Mouse (Mus musculus) left cerebral cortex, postnatal 36 days (tissue): ENCODE measurements around the gene Cox5a. TPM values are rescaled to one million over a fixed set of nuclear protein-coding genes. Genes with fewer than 3 reads are reported as not detected.

Experiments
- DNase-seq, 2 experiments: peaks; one replicate each; pipeline ENCODE4 v3.0.0; 2021 to 2022; ENCODE audit warnings: low spot score in 2 of 2, mixed read lengths in 1 of 2
- intact Hi-C: fragments of 180-260 bp; cut with DNase I; formaldehyde crosslinking; loops from one replicate; pipeline ENCODE4 v1.15.1; 2025
- total RNA-seq, 2 experiments: library from RNA; stranded (reverse); gene quantifications; 2 replicates each; pipeline ENCODE4 v1.2.3; 2021

Cox5a gene
- total RNA-seq, 2 experiments from 2014 or later, result 378 to 426 TPM

- DNase-seq, result no peak
- intact Hi-C loops, result loop anchor here (5.0 kb wide), 2 partner anchors 55 to 445 kb away; partner anchors contain the start of gene Scamp5
Measured at GRCm38 (mm10) chr9:57522114-57522860, 1.2 kb downstream of the Cox5a start.

GRCm38 (mm10) chr9:57522861-57523246, 1.8 kb downstream of the Cox5a start:
- intact Hi-C loops, result loop anchor here (5.0 kb wide), 2 partner anchors 56 to 446 kb away; partner anchors contain the start of gene Scamp5
- no peak for DNase-seq

- intact Hi-C loops, result loop anchor here (5.0 kb wide), 2 partner anchors 56 to 446 kb away; partner anchors contain the start of gene Scamp5
- no peak for DNase-seq
Measured at GRCm38 (mm10) chr9:57523754-57524153, 2.7 kb downstream of the Cox5a start.

GRCm38 (mm10) chr9:57524439-57524838, 3.4 kb downstream of the Cox5a start:
- intact Hi-C loops, result loop anchor here (5.0 kb wide), 2 partner anchors 57 to 447 kb away; partner anchors contain the start of gene Scamp5
- no peak for DNase-seq

GRCm38 (mm10) chr9:57525516-57525915, 4.4 kb downstream of the Cox5a start:
- DNase-seq, result no peak
- intact Hi-C loops, result no loop called here

- no peak for DNase-seq
- intact Hi-C loops, result no loop called here
Measured at GRCm38 (mm10) chr9:57526435-57526834, 5.4 kb downstream of the Cox5a start.

- DNase-seq, result no peak
- intact Hi-C loops, result no loop called here
Measured at GRCm38 (mm10) chr9:57531946-57532345, 10.9 kb downstream of the Cox5a start.

GRCm38 (mm10) chr9:57536362-57536761, 15.3 kb downstream of the Cox5a start:
- no peak for DNase-seq
- intact Hi-C loops, result loop anchor here (5.0 kb wide), 1 partner anchor 211 kb away; no protein-coding TSS in a partner anchor

- intact Hi-C loops, result loop anchor here (5.0 kb wide), 1 partner anchor 210 kb away; no protein-coding TSS in a partner anchor
- peak; percentile 93 for DNase-seq
Measured at GRCm38 (mm10) chr9:57537044-57537727, 16.1 kb downstream of the Cox5a start, which contains the start of gene Fam219b. Fam219b (plus strand) TSS chr9:57537528.

GRCm38 (mm10) chr9:57537728-57538181, 16.7 kb downstream of the Cox5a start:
- DNase-seq, result no peak
- intact Hi-C loops, result loop anchor here (5.0 kb wide), 1 partner anchor 210 kb away; no protein-coding TSS in a partner anchor

GRCm38 (mm10) chr9:57539550-57539949, 18.5 kb downstream of the Cox5a start:
- intact Hi-C loops, result loop anchor here (5.0 kb wide), 1 partner anchor 208 kb away; no protein-coding TSS in a partner anchor
- DNase-seq, result no peak

- peak in 1 of 2 experiments; percentile 31 for DNase-seq
- intact Hi-C loops, result loop anchor here (5.0 kb wide), 1 partner anchor 116 kb away; no protein-coding TSS in a partner anchor
Measured at GRCm38 (mm10) chr9:57541312-57541711, 20.2 kb downstream of the Cox5a start.

GRCm38 (mm10) chr9:57543951-57544350, 22.9 kb downstream of the Cox5a start:
- intact Hi-C loops, result loop anchor here (5.0 kb wide), 1 partner anchor 113 kb away; no protein-coding TSS in a partner anchor
- DNase-seq, result no peak

- intact Hi-C loops, result no loop called here
- no peak for DNase-seq
Measured at GRCm38 (mm10) chr9:57547287-57547686, 26.2 kb downstream of the Cox5a start.

GRCm38 (mm10) chr9:57547869-57548268, 26.8 kb downstream of the Cox5a start:
- no peak for DNase-seq
- intact Hi-C loops, result no loop called here

- no peak for DNase-seq
- intact Hi-C loops, result no loop called here
Measured at GRCm38 (mm10) chr9:57549186-57549585, 28.1 kb downstream of the Cox5a start.

- no peak for DNase-seq
- intact Hi-C loops, result no loop called here
Measured at GRCm38 (mm10) chr9:57550126-57550862, 29.2 kb downstream of the Cox5a start.

- intact Hi-C loops, result no loop called here
- peak; percentile 79 to 81 for DNase-seq
Measured at GRCm38 (mm10) chr9:57552139-57552887, 31.2 kb downstream of the Cox5a start, which contains the start of gene Mpi. Mpi (minus strand) TSS chr9:57552763.

- DNase-seq, result no peak
- intact Hi-C loops, result no loop called here
Measured at GRCm38 (mm10) chr9:57553119-57553518, 32.0 kb downstream of the Cox5a start.
